Comparison of ENCODE assay signal across 20 mouse cellular contexts in genomic region chr9:45337406-45337805, GRCm38 (mm10). TPM values are rescaled to one million over a fixed set of nuclear protein-coding genes. Genes with fewer than 3 reads are reported as not detected.
"Had no signal": no experiment of that assay in that cellular context is flagged by ENCODE, and none has a peak within 500 bp of the region (broad histone marks: within the 10 kb centered on the region; RNA-seq: fewer than 3 reads in every experiment).

No protein-coding gene starts in this region.

- DNase-seq: lung, adult 18-20 months; lung, embryonic 14.5 days; lung, postnatal 10 days; lung, postnatal 4 days; midbrain, embryonic 14.5 days; retina, postnatal 1 day; right cerebral cortex, adult 18-20 months; right cerebral cortex, postnatal 25 days; right cerebral cortex, postnatal 4 days; spleen, adult 18-20 months; thymus, postnatal 14 days; thymus, postnatal 36 days had no signal

RNA-seq across cellular contexts. Expression of gene Tmprss13, which starts 18.5 kb away (rescaled TPM):
- total RNA-seq: megakaryocyte-erythroid progenitor cell, adult 5-6 weeks had no signal
- polyA plus RNA-seq: liver, embryonic 12.5 days; liver, embryonic 14.5 days; liver, embryonic 16.5 days; midbrain, embryonic 16.5 days; myocyte; neural tube, embryonic 11.5 days; neural tube, embryonic 13.5 days had no signal
